Mouse (Mus musculus) neural tube, embryonic 13.5 days (tissue): Measurements from ENCODE around the gene Prrt1. TPM values are rescaled to one million over a fixed set of nuclear protein-coding genes. Genes with fewer than 3 reads are reported as not detected.

Experiments used
- ATAC-seq: fragments of 200-750 bp; cut with Nextera tagmentation; 2 replicates; pipeline ENCODE4 v1.8.0; 2017; ENCODE audit warnings: low read depth, mild to moderate bottlenecking, moderate TSS enrichment, moderate library complexity
- H3K27ac ChIP-seq: fragments of 300-500 bp; sonication (generic); replicated peaks from 2 replicates; pipeline ENCODE4 v1.5.1; 2015; ENCODE audit warnings: moderate library complexity, mild to moderate bottlenecking, inconsistent platforms
- H3K27me3 ChIP-seq: fragments of 300-500 bp; sonication (generic); 2 replicates; pipeline ENCODE4 v1.6.1; 2015; ENCODE audit warnings: mild to moderate bottlenecking, inconsistent platforms
- H3K36me3 ChIP-seq: fragments of 300-500 bp; sonication (generic); 2 replicates; pipeline ENCODE4 v1.6.1; 2015; ENCODE audit warnings: mild to moderate bottlenecking, inconsistent platforms
- H3K4me1 ChIP-seq: fragments of 300-500 bp; sonication (generic); replicated peaks from 2 replicates; pipeline ENCODE4 v1.6.1; 2015; ENCODE audit warnings: inconsistent platforms
- H3K4me2 ChIP-seq: fragments of 300-500 bp; sonication (generic); 2 replicates; pipeline ENCODE4 v1.6.1; 2015; ENCODE audit warnings: inconsistent platforms, mild to moderate bottlenecking, moderate library complexity
- H3K4me3 ChIP-seq: fragments of 300-500 bp; sonication (generic); 2 replicates; pipeline ENCODE4 v1.5.1; 2015; ENCODE audit warnings: mild to moderate bottlenecking, inconsistent platforms
- H3K9ac ChIP-seq: fragments of 300-500 bp; sonication (generic); 2 replicates; pipeline ENCODE4 v1.6.1; 2015; ENCODE audit warnings: moderate library complexity, mild to moderate bottlenecking, inconsistent platforms
- H3K9me3 ChIP-seq: fragments of 300-500 bp; sonication (generic); 2 replicates; pipeline ENCODE4 v1.6.1; 2016; ENCODE audit warnings: inconsistent platforms
- WGBS: fragments of 180-500 bp; shearing (Covaris S2); methylation state at CpG from one replicate; pipeline ENCODE4 v1.1.7; 2015; 5-methylcytosine and 5-hydroxymethylcytosine counted together
- polyA plus RNA-seq: library from polyadenylated mRNA; unstranded; fragments of >200 nt; fragmentation: Nextera tagmentation; extraction: Ambion mirVana; gene quantifications from 2 replicates; pipeline ENCODE4 v1.2.1, GENCODE M21; 2015

Prrt1 gene
- polyA plus RNA-seq, 1 experiment from 2014 or later: 3.8 TPM

DNA sequence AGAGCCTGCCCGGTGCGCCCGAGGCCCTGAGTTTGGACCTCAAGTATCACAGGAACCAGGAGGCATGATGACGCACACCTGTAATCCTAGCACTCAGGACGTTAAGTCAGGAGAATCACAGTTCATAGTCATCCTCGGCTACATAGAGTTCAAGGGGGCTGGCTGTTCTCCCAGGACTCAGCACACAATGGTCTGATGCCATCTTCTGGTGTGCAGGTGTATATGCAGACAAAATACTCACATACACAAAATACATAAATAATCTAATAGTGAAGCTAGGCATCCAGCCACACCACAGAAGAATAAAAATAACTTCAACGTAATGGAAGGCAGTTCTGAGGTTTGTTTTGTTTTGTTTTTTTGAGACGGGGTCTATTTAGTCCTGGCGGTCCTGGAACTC lies 6.2 kb upstream of the Prrt1 start:
- Histone ChIP-seq H3K27ac (no peak overlapping the region), H3K9ac (no peak overlapping the region), H3K27me3 (no peaks in the 10 kb centered on the region), H3K4me3 (no peak overlapping the region), H3K4me2 (no peak overlapping the region), H3K4me1 (peaks cover 18% of the 10 kb centered on the region), H3K36me3 (peaks cover 47% of the 10 kb centered on the region), H3K9me3 (no peaks in the 10 kb centered on the region)
- WGBS: 88% methylated on average over 9 of the region's 9 CpGs
- ATAC-seq: no peak

- Histone ChIP-seq H3K27ac (no peak overlapping the region), H3K36me3 (peaks cover 40% of the 10 kb centered on the region), H3K4me3 (no peak overlapping the region), H3K4me1 (peaks cover 36% of the 10 kb centered on the region), H3K4me2 (no peak overlapping the region), H3K27me3 (peaks cover 5% of the 10 kb centered on the region), H3K9ac (no peak overlapping the region), H3K9me3 (no peaks in the 10 kb centered on the region)
- 95% methylated on average over 3 of the region's 3 CpGs for WGBS
- no peak for ATAC-seq
These were observed 4.4 kb upstream of the Prrt1 start for GRCm38 (mm10) chr17:34624981-34625380.

GRCm38 (mm10) chr17:34626062-34626772 lies 3.1 kb upstream of the Prrt1 start:
- peak overlapping the region; percentile 80 for H3K9ac ChIP-seq
- WGBS: 53% methylated on average over 16 of the region's 16 CpGs
- peaks cover 30% of the 10 kb centered on the region for H3K36me3 ChIP-seq
- peaks cover 48% of the 10 kb centered on the region for H3K4me1 ChIP-seq
- ATAC-seq: no peak
- H3K4me3 ChIP-seq: peak overlapping the region; percentile 74
- peak overlapping the region; percentile 94 for H3K27ac ChIP-seq
- H3K9me3 ChIP-seq: no peaks in the 10 kb centered on the region
- peak overlapping the region; percentile 75 for H3K4me2 ChIP-seq
- peaks cover 17% of the 10 kb centered on the region for H3K27me3 ChIP-seq

GRCm38 (mm10) chr17:34626773-34627092 lies 2.6 kb upstream of the Prrt1 start:
- Histone ChIP-seq H3K4me2 (peak overlapping the region; percentile 75), H3K9me3 (no peaks in the 10 kb centered on the region), H3K27me3 (peaks cover 23% of the 10 kb centered on the region), H3K9ac (peak overlapping the region; percentile 80), H3K27ac (peak overlapping the region; percentile 94), H3K4me1 (peaks cover 54% of the 10 kb centered on the region), H3K4me3 (peak overlapping the region; percentile 74), H3K36me3 (peaks cover 25% of the 10 kb centered on the region)
- ATAC-seq: peak; percentile 59
- 0% methylated on average over 18 of the region's 18 CpGs for WGBS

DNA sequence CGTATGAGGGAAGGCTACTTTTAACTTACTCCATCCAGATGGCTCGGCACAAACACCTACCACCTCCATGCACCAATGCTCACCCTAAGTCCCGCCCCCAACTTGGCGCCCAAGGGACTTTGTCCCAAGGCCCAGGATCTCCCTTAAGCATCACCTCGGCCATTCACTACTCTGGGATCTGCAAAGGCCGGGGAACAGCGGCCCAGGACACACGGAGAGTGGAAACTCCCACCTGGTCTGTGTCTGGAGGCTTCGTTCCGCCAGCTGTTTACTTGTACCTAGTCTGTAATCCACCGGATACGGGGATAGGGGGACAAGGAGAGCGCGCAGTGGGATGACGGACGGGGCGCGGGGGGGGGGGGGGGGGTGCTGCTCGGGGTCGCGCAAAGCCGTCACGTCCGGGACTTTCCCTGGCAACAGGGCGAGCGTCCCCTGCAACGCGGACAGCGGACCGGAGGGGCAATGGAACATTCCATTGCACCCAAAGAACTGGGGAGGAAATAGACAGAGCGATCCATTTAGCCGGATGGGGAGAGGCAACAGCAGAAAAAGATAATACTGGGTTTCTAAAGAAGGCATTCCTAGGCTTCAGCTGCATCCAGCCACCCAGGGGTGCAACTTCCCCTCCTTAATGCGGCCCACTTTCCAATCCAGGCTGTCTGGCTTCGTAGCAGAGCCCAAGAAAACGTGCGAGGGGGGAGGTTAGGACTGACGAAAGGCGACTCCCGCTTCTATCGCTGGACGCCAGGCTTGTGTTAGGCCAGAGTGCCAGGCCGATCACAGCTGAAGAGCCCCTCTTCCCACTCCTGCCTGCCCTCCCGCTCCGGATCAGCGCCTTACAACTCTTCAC lies 2.0 kb upstream of the Prrt1 start:
- peak overlapping the region; percentile 80 for H3K9ac ChIP-seq
- peak; percentile 76 for ATAC-seq
- peaks cover 59% of the 10 kb centered on the region for H3K4me1 ChIP-seq
- H3K4me2 ChIP-seq: peak overlapping the region; percentile 75
- H3K4me3 ChIP-seq: peak overlapping the region; percentile 74
- no peaks in the 10 kb centered on the region for H3K9me3 ChIP-seq
- H3K36me3 ChIP-seq: peaks cover 20% of the 10 kb centered on the region
- peaks cover 28% of the 10 kb centered on the region for H3K27me3 ChIP-seq
- WGBS: 1% methylated on average over 43 of the region's 45 CpGs
- peak overlapping the region; percentile 94 for H3K27ac ChIP-seq

GRCm38 (mm10) chr17:34627943-34628643 lies 1.2 kb upstream of the Prrt1 start, which contains the start of gene Ppt2:
TSS of gene Ppt2 (minus strand) at chr17:34628510.
- 7% methylated on average over 29 of the region's 29 CpGs for whole genome bisulfite sequencing
- ATAC-seq: peak; percentile 6; the same call in 1 of the 2 replicates

GRCm38 (mm10) chr17:34628644-34628967 lies 727 bp upstream of the Prrt1 start:
- peak overlapping the region; percentile 75 for H3K4me2 ChIP-seq
- H3K27me3 ChIP-seq: peaks cover 41% of the 10 kb centered on the region
- H3K4me3 ChIP-seq: peak overlapping the region; percentile 74
- peaks cover 61% of the 10 kb centered on the region for H3K4me1 ChIP-seq
- peak overlapping the region; percentile 80 for H3K9ac ChIP-seq
- H3K27ac ChIP-seq: peak overlapping the region; percentile 94
- no peak for ATAC-seq
- H3K36me3 ChIP-seq: peaks cover 8% of the 10 kb centered on the region; the same call in 1 of the 2 replicates
- no peaks in the 10 kb centered on the region for H3K9me3 ChIP-seq
- 18% methylated on average over 5 of the region's 5 CpGs for WGBS

More at GRCm38 (mm10) chr17:34627943-34628643, 1.2 kb upstream of the Prrt1 start, which contains the start of gene Ppt2:
- Histone ChIP-seq H3K27me3 (peaks cover 36% of the 10 kb centered on the region), H3K36me3 (peaks cover 13% of the 10 kb centered on the region), H3K9ac (peak within 1 kb of the TSS; percentile 80), H3K4me1 (peaks cover 61% of the 10 kb centered on the region), H3K4me2 (peak within 1 kb of the TSS; percentile 75), H3K27ac (peak within 1 kb of the TSS; percentile 94), H3K4me3 (peak within 1 kb of the TSS; percentile 74), H3K9me3 (no peaks in the 10 kb centered on the region)

GRCm38 (mm10) chr17:34629796-34630603 lies 667 bp downstream of the Prrt1 start:
- 17% methylated on average over 12 of the region's 12 CpGs for WGBS
- Histone ChIP-seq H3K4me3 (peak overlapping the region; percentile 74), H3K36me3 (peaks cover 4% of the 10 kb centered on the region; the same call in 1 of the 2 replicates), H3K27ac (0 out of 2 replicates have a peak overlapping the region, but pooled peaks have one; percentile 94), H3K27me3 (peaks cover 47% of the 10 kb centered on the region), H3K4me1 (peaks cover 61% of the 10 kb centered on the region), H3K9ac (peak overlapping the region; percentile 80), H3K4me2 (peak overlapping the region; percentile 75), H3K9me3 (no peaks in the 10 kb centered on the region)
- ATAC-seq: no peak

GRCm38 (mm10) chr17:34630761-34631301 lies 1.5 kb downstream of the Prrt1 start:
- Histone ChIP-seq H3K4me2 (peak overlapping the region; percentile 75), H3K4me1 (peaks cover 58% of the 10 kb centered on the region), H3K36me3 (no peaks in the 10 kb centered on the region), H3K27ac (no peak overlapping the region), H3K27me3 (peaks cover 47% of the 10 kb centered on the region), H3K4me3 (peak overlapping the region; percentile 74), H3K9me3 (no peaks in the 10 kb centered on the region), H3K9ac (peak overlapping the region; percentile 55)
- ATAC-seq: no peak
- 3% methylated on average over 42 of the region's 48 CpGs for WGBS

- no peaks in the 10 kb centered on the region for H3K9me3 ChIP-seq
- H3K4me3 ChIP-seq: peak overlapping the region; percentile 74
- peak overlapping the region; percentile 67 for H3K9ac ChIP-seq
- no peaks in the 10 kb centered on the region for H3K36me3 ChIP-seq
- peaks cover 50% of the 10 kb centered on the region for H3K4me1 ChIP-seq
- H3K4me2 ChIP-seq: peak overlapping the region; percentile 75
- no peak for ATAC-seq
- peaks cover 47% of the 10 kb centered on the region for H3K27me3 ChIP-seq
- WGBS: 3% methylated on average over 12 of the region's 12 CpGs
- no peak overlapping the region for H3K27ac ChIP-seq
These were observed 2.3 kb downstream of the Prrt1 start for GRCm38 (mm10) chr17:34631647-34632046.

DNA sequence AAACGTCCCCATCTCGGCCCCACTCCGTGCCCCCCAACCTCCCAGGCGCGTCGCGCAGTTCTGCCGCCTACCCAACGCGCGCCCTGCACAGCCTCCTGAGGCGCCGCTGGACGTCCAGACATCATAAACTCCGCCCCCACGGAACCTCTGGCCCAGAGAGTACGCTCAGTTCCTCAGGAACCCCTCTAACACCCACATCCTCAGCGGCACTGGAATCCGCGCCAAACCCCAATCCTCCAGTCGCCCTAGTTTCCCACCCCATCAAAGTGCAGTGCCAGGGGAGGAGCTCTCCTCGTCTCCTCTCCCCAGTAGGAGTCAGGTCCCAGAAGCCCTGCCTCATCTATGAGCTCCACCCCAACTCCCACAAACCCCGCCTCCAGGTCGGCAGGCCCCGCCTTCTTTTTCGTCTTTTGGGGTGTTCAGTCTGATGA lies 2.9 kb downstream of the Prrt1 start:
- no peak for ATAC-seq
- no peak overlapping the region for H3K27ac ChIP-seq
- H3K27me3 ChIP-seq: peaks cover 51% of the 10 kb centered on the region
- 1% methylated on average over 26 of the region's 26 CpGs for WGBS
- H3K9ac ChIP-seq: peak overlapping the region; percentile 67
- H3K36me3 ChIP-seq: no peaks in the 10 kb centered on the region
- H3K4me3 ChIP-seq: peak overlapping the region; percentile 74
- H3K4me1 ChIP-seq: peaks cover 49% of the 10 kb centered on the region
- peak overlapping the region; percentile 75 for H3K4me2 ChIP-seq
- H3K9me3 ChIP-seq: no peaks in the 10 kb centered on the region
